Mouse (Mus musculus): Measurements from ENCODE around the gene Gm14214.

DNA sequence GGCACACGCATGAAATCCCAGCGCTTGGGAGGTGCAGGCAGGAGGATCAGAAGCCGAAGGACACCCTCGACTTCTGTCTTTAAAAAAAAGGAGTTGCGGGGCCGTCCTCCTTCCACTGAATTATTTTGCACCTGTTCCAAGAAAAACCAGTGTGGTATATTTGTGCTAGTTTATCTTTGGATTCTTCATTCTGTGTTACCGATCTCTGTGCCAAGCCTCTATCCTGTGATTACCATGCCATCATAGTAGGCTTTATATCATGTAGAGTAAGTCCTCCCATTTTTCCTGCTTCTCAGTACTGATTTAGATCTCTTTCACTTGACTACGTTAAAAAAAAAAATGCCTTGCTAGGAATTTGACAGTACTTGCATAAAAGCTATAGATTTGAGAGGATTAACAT, 1.8 kb upstream of the Gm14214 start:
- TF ChIP-seq CTCF (IDR thresholded peaks at IDR 0.05; ENCODE audit: borderline replicate concordance, insufficient read depth, low read depth, low read length) = no peak
- TF ChIP-seq POLR2A (IDR thresholded peaks at IDR 0.05; ENCODE audit: borderline replicate concordance, insufficient read depth, low read length) = no peak
